Mouse (Mus musculus) midbrain, embryonic 11.5 days (tissue): Measurements from ENCODE around the gene Sfmbt1. TPM values are rescaled to one million over a fixed set of nuclear protein-coding genes. Genes with fewer than 3 reads are reported as not detected.

Experiments
- ATAC-seq: fragments of 200-750 bp; cut with Nextera tagmentation; 2 replicates; pipeline ENCODE4 v1.8.0; 2017; ENCODE audit warnings: moderate TSS enrichment, moderate library complexity; ENCODE audit not compliant: low FRiP score
- DNase-seq: peaks from one replicate; pipeline ENCODE4 v3.0.0; 2015; ENCODE audit warnings: low spot score; ENCODE audit errors: missing footprints
- H3K27ac ChIP-seq: fragments of 300-500 bp; sonication (generic); 2 replicates; pipeline ENCODE4 v1.5.1; 2014; ENCODE audit warnings: low read depth, low read length
- H3K27me3 ChIP-seq: fragments of 300-500 bp; sonication (generic); 2 replicates; pipeline ENCODE4 v1.6.1; 2014; ENCODE audit warnings: mild to moderate bottlenecking, low read length, moderate library complexity, mixed read lengths; ENCODE audit not compliant: control insufficient read depth, insufficient read depth
- H3K36me3 ChIP-seq: fragments of 300-500 bp; sonication (generic); 2 replicates; pipeline ENCODE4 v1.6.1; 2014; ENCODE audit warnings: mild to moderate bottlenecking, low read length, moderate library complexity, mixed read lengths; ENCODE audit not compliant: control insufficient read depth, insufficient read depth
- H3K4me1 ChIP-seq: fragments of 300-500 bp; sonication (generic); 2 replicates; pipeline ENCODE4 v1.6.1; 2014; ENCODE audit warnings: low read length; ENCODE audit not compliant: control insufficient read depth, insufficient read depth
- H3K4me2 ChIP-seq: fragments of 300-500 bp; sonication (generic); 2 replicates; pipeline ENCODE4 v1.6.1; 2014; ENCODE audit warnings: mild to moderate bottlenecking, moderate library complexity
- H3K4me3 ChIP-seq: fragments of 300-500 bp; sonication (generic); 2 replicates; pipeline ENCODE4 v1.5.1; 2014; ENCODE audit warnings: low read depth, low read length
- H3K9ac ChIP-seq: fragments of 300-500 bp; sonication (generic); 2 replicates; pipeline ENCODE4 v1.6.1; 2014; ENCODE audit warnings: low read length
- H3K9me3 ChIP-seq: fragments of 300-500 bp; sonication (generic); 2 replicates; pipeline ENCODE4 v1.6.1; 2016; ENCODE audit warnings: low read length; ENCODE audit not compliant: control insufficient read depth
- WGBS: fragments of 180-500 bp; shearing (Covaris S2); extraction: QIAGEN DNeasy Blood & Tissue Kit; methylation state at CpG from one replicate; pipeline ENCODE4 v1.1.7; 2014; 5-methylcytosine and 5-hydroxymethylcytosine counted together
- polyA plus RNA-seq: library from polyadenylated mRNA; unstranded; fragments of >200 nt; fragmentation: Nextera tagmentation; extraction: Ambion mirVana; gene quantifications from 2 replicates; pipeline ENCODE4 v1.2.1, GENCODE M21; 2014

The Sfmbt1 gene
- polyA plus RNA-seq, 1 experiment from 2014 or later, result 24.5 TPM

DNA sequence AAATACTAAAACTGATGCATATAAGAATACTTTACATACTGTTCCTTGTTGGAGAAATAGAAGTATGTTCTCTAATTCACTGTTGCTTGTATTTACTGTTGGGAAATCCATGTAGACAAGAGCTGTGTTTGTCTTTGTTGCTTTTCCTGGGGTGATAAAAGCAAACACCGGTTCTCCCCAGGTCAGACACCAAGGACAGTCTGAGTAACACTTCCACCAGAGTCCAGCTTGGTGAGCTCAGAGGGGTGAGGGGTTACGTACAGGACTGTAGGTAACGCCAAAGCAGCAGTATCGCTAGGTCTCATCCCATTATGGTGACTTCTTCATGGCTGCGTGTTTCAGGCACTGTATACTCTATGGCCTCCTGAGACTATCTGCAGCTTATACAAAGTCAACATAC is 20.0 kb downstream of the Sfmbt1 start:
- Histone ChIP-seq H3K4me1 (no peaks in the 10 kb centered on the region), H3K36me3 (no peaks in the 10 kb centered on the region), H3K27me3 (no peaks in the 10 kb centered on the region), H3K4me2 (no peak overlapping the region), H3K27ac (no peak overlapping the region), H3K4me3 (no peak overlapping the region), H3K9ac (no peak overlapping the region), H3K9me3 (no peaks in the 10 kb centered on the region)
- over 99% methylated on average over 5 of the region's 5 CpGs for WGBS
- ATAC-seq, result no peak
- peak; percentile 41 for DNase-seq

DNA sequence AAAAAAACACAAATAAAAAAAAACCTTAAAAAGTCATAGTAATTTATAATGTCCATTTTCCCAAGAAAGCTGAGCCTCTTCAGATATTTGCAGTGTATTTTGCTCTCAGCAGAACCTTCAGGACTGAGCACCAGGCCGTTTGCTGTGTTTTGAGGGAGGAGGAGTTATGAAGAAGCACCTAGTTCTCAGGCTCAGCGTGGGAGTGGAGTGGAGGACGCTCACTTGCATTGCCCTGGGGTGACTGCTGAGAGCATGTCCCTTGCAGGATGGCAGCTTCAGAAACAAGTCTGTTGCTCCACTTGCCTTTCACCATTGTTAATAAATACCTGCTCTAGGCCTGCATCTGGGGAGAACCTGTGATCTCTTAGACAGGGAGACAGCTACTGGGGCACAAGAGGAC is 21.2 kb downstream of the Sfmbt1 start:
- Histone ChIP-seq H3K4me1 (no peaks in the 10 kb centered on the region), H3K27me3 (no peaks in the 10 kb centered on the region), H3K4me3 (no peak overlapping the region), H3K36me3 (no peaks in the 10 kb centered on the region), H3K9me3 (no peaks in the 10 kb centered on the region), H3K9ac (no peak overlapping the region), H3K27ac (no peak overlapping the region), H3K4me2 (no peak overlapping the region)
- WGBS, result 93% methylated on average over 3 of the region's 3 CpGs
- DNase-seq, result no peak
- ATAC-seq, result no peak

GRCm38 (mm10) chr14:30736413-30736812 is 21.8 kb downstream of the Sfmbt1 start:
- no peak overlapping the region for H3K27ac ChIP-seq
- no peaks in the 10 kb centered on the region for H3K27me3 ChIP-seq
- H3K9ac ChIP-seq, result no peak overlapping the region
- H3K36me3 ChIP-seq, result no peaks in the 10 kb centered on the region
- H3K4me1 ChIP-seq, result no peaks in the 10 kb centered on the region
- DNase-seq (no peak), ATAC-seq (no peak)
- no peak overlapping the region for H3K4me3 ChIP-seq
- no peaks in the 10 kb centered on the region for H3K9me3 ChIP-seq
- H3K4me2 ChIP-seq, result no peak overlapping the region
- WGBS, result 94% methylated on average over 1 of the region's 1 CpGs

GRCm38 (mm10) chr14:30743891-30744290 is 29.2 kb downstream of the Sfmbt1 start:
- H3K9me3 ChIP-seq, result no peaks in the 10 kb centered on the region
- H3K27ac ChIP-seq, result no peak overlapping the region
- 92% methylated on average over 3 of the region's 3 CpGs for WGBS
- H3K27me3 ChIP-seq, result no peaks in the 10 kb centered on the region
- H3K4me2 ChIP-seq, result no peak overlapping the region
- H3K4me3 ChIP-seq, result no peak overlapping the region
- H3K36me3 ChIP-seq, result 0 out of 2 replicates have a peak, but pooled peaks cover 3% of the 10 kb centered on the region
- DNase-seq, result no peak
- no peaks in the 10 kb centered on the region for H3K4me1 ChIP-seq
- no peak for ATAC-seq
- no peak overlapping the region for H3K9ac ChIP-seq

DNA sequence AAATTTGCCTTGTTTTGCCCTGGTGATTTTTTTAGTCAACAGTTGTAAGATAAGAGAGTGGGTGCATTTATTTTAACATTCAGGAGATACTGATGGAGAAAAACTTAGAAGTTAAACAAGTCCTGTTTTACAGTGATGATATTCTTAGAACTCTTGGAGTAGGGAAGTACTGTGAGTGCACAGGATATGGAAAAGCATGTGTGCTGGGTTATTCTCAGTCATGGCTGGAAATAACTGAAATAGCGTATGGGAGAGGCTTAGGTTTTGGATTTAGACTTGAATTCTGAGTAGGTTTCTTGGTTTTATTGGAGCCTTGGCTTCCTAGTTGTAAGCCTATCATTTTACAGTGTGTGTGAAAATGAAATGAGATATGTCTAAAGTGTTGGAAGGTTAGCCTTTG is 31.5 kb downstream of the Sfmbt1 start:
- ATAC-seq, result no peak
- H3K9ac ChIP-seq, result no peak overlapping the region
- no peak overlapping the region for H3K27ac ChIP-seq
- no peak for DNase-seq
- no peaks in the 10 kb centered on the region for H3K9me3 ChIP-seq
- H3K36me3 ChIP-seq, result 0 out of 2 replicates have a peak, but pooled peaks cover 3% of the 10 kb centered on the region
- no peak overlapping the region for H3K4me3 ChIP-seq
- no peak overlapping the region for H3K4me2 ChIP-seq
- no peaks in the 10 kb centered on the region for H3K27me3 ChIP-seq
- no peaks in the 10 kb centered on the region for H3K4me1 ChIP-seq
- 95% methylated on average over 1 of the region's 1 CpGs for whole genome bisulfite sequencing

DNA sequence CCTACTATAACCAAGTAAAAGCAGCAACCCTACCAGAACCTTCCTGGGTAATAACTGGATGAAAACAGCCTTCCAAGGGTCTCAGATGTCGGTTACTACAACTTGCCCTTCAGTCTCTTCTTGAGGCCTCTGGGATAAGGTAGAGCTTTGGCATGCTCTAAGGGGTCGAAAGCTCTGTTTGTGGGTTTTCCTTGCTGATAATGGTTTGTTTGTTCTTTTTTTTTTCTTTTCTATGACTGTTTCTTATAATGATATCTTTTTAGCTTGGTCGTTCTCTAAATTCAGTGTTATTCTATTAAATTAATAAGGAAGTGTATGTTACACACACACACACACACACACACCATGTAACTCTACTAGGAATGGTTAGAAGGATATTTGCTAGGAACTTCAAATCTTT is 42.6 kb downstream of the Sfmbt1 start:
- no peak for ATAC-seq

DNA sequence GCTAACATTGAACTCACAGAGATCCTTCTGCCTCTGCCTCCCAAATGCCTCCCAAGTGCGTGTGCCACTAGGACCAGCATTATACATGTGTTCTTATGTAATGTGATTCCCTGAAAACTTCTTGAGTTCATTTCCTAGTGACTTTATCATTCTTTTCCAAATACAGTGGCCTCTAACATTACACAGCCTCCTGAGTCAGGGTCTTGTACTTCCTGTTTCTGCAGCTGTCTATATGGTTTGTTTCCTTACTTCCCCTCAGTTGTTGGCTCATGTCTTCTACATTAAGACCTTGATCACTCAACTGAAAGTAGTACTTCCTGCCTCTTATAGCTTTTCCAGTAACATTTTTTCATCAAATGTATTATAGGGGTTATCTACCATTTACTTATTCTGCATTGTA is 46.6 kb downstream of the Sfmbt1 start:
- Histone ChIP-seq H3K36me3 (no peaks in the 10 kb centered on the region), H3K27ac (no peak overlapping the region), H3K4me1 (no peaks in the 10 kb centered on the region), H3K9ac (no peak overlapping the region), H3K4me2 (no peak overlapping the region), H3K27me3 (no peaks in the 10 kb centered on the region), H3K9me3 (no peaks in the 10 kb centered on the region), H3K4me3 (no peak overlapping the region)
- ATAC-seq, result no peak
- WGBS, result 95% methylated on average over 1 of the region's 1 CpGs
- no peak for DNase-seq

More for the DNA sequence above, 42.6 kb downstream of the Sfmbt1 start:
- Histone ChIP-seq H3K36me3 (no peaks in the 10 kb centered on the region), H3K27ac (no peak overlapping the region), H3K9ac (no peak overlapping the region), H3K27me3 (no peaks in the 10 kb centered on the region), H3K9me3 (no peaks in the 10 kb centered on the region), H3K4me1 (no peaks in the 10 kb centered on the region), H3K4me3 (no peak overlapping the region), H3K4me2 (no peak overlapping the region)
- no peak for DNase-seq
- WGBS, result 93% methylated on average over 3 of the region's 3 CpGs

GRCm38 (mm10) chr14:30762131-30762903 is 47.7 kb downstream of the Sfmbt1 start:
- no peaks in the 10 kb centered on the region for H3K36me3 ChIP-seq
- H3K4me1 ChIP-seq, result no peaks in the 10 kb centered on the region
- H3K9me3 ChIP-seq, result no peaks in the 10 kb centered on the region
- ATAC-seq, result no peak
- no peak overlapping the region for H3K27ac ChIP-seq
- no peak overlapping the region for H3K9ac ChIP-seq
- H3K4me3 ChIP-seq, result no peak overlapping the region
- DNase-seq, result peak; percentile 51
- H3K4me2 ChIP-seq, result no peak overlapping the region
- H3K27me3 ChIP-seq, result no peaks in the 10 kb centered on the region
- 90% methylated on average over 7 of the region's 7 CpGs for WGBS

DNA sequence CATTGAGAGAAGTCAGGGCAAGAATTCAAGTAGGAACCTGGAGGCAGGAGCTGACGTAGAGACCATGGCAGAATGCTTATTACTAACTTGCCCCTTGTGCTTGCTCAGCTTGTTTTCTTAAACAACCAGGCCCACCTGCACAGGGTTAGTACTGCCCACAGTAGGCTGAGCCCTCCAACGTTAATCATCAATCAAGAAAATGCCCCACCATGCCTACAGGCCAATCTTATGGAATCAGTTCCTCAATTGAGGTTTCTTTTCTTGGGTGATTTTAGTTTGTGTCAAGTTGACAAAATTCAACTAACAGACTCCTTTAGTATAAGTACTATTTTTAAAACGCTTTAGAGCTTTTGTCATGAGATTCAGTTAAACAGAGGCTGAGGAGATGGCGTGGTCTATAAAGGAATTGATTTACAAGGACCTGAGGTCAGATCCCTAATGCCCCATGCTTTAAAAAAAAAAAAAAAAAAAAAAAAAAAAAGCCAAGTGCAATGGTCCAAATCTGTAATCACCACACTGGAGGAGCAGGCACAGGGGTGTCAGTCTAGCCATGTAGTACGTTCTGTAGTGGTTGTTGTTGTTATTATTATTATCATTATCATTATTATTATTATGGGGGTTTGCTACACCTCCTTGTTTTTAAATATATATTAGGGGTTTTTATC is 48.4 kb downstream of the Sfmbt1 start:
- H3K4me2 ChIP-seq, result no peak overlapping the region
- no peak overlapping the region for H3K4me3 ChIP-seq
- no peaks in the 10 kb centered on the region for H3K27me3 ChIP-seq
- H3K9me3 ChIP-seq, result no peaks in the 10 kb centered on the region
- ATAC-seq (no peak), DNase-seq (peak; percentile 82)
- no peak overlapping the region for H3K27ac ChIP-seq
- no peaks in the 10 kb centered on the region for H3K36me3 ChIP-seq
- H3K9ac ChIP-seq, result no peak overlapping the region
- 86% methylated on average over 5 of the region's 5 CpGs for WGBS
- H3K4me1 ChIP-seq, result no peaks in the 10 kb centered on the region
